Mouse (Mus musculus) limb, embryonic 10.5 days (tissue): ENCODE results near the gene Cpn2. TPM values are rescaled to one million over a fixed set of nuclear protein-coding genes. Genes with fewer than 3 reads are reported as not detected.

Experiments
- DNase-seq: peaks from one replicate; pipeline ENCODE4 v3.0.0-alpha.2; 2017; ENCODE audit warnings: low spot score
- H3K27ac ChIP-seq: fragments of 300-500 bp; sonication (generic); 2 replicates; pipeline ENCODE4 v1.5.1; 2016; ENCODE audit warnings: mild to moderate bottlenecking
- H3K27me3 ChIP-seq: fragments of 300-500 bp; sonication (generic); 2 replicates; pipeline ENCODE4 v1.6.1; 2016; ENCODE audit warnings: low read depth, mild to moderate bottlenecking; ENCODE audit not compliant: poor library complexity, severe bottlenecking
- H3K36me3 ChIP-seq: fragments of 300-500 bp; sonication (generic); 2 replicates; pipeline ENCODE4 v1.6.1; 2016; ENCODE audit warnings: mild to moderate bottlenecking, moderate library complexity
- H3K4me1 ChIP-seq: fragments of 300-500 bp; sonication (generic); 2 replicates; pipeline ENCODE4 v1.6.1; 2016
- H3K4me3 ChIP-seq: fragments of 300-500 bp; sonication (generic); 2 replicates; pipeline ENCODE4 v1.5.1; 2016; ENCODE audit warnings: mild to moderate bottlenecking, moderate library complexity
- H3K9me3 ChIP-seq: fragments of 300-500 bp; sonication (generic); replicated peaks from 2 replicates; pipeline ENCODE4 v1.6.1; 2016; ENCODE audit warnings: mild to moderate bottlenecking
- WGBS: fragments of 180-500 bp; shearing (Covaris S2); methylation state at CpG from one replicate; pipeline ENCODE4 v1.1.7; 2016; 5-methylcytosine and 5-hydroxymethylcytosine counted together
- polyA plus RNA-seq: library from polyadenylated mRNA; unstranded; fragments of >200 nt; fragmentation: Nextera tagmentation; extraction: Ambion mirVana; gene quantifications from 2 replicates; pipeline ENCODE4 v1.2.1, GENCODE M21; 2016

Cpn2 gene
- polyA plus RNA-seq, 1 experiment from 2014 or later = not detected

DNA sequence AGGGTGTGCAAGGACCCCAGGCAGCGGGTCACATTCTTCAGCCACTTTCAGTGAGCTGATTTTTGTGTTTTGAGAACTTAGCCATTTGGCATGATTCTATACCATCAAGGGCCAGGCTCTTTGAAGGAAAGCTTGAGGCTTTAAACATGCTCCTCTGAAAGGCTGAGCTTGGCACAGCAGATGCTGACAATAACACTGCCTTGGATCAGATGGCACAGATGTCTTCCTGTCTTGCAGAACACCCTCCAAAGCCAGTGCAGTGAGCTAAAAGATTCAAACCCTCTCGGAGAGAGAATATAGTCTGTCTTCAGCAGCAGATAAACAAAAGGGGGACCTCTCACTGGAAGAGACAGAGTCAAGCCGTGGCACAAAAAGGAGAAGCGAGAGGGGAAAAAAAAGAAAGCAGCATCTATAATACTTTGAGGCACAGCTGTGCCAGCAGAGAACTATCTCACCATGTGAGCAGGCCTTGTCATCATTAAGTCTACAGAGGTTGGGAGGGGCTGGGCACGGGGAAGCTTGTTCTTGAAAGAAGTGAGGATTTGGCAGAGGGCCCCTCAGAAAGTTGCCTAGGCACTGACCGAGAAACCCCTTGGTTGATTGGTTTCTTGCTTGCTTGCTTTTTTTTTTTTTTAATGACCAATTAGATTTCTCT is 4.8 kb upstream of the Cpn2 start:
- 76% methylated on average over 6 of the region's 6 CpGs for WGBS
- DNase-seq = no peak

DNA sequence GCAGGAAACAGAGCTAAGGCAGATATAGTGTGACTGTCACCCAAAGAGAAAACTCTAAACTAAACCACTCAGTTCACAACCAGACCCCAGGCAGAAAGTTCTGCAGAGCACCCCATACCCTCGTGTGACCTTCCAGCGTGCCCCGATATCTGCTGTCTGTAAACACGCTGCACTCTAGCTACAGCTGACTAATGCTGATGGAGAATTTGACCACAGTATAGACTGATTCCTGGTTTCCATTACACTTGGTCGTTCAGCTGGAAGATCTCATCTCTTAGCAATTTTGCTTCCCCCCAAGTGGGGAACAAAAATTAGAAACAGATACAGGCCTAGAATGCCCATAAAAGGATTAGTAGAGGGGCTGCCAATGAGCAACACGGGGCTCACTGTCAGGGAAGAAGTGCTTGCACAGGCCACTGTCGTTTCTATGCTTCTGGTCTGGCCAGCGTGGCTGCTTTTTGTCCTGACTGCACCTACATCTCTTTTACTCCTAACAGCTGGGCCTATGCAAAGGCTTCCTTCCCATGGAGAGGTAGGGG is 4.0 kb upstream of the Cpn2 start:
- WGBS = 53% methylated on average over 8 of the region's 8 CpGs
- Histone ChIP-seq H3K4me1 (peaks cover 26% of the 10 kb centered on the region), H3K4me3 (no peak overlapping the region), H3K9me3 (no peaks in the 10 kb centered on the region), H3K36me3 (no peaks in the 10 kb centered on the region), H3K27ac (peak overlapping the region; percentile 14; the same call in 1 of the 2 replicates), H3K27me3 (0 out of 2 replicates have a peak, but pooled peaks cover 5% of the 10 kb centered on the region)
- no peak for DNase-seq

More for the DNA sequence above, 4.8 kb upstream of the Cpn2 start:
- Histone ChIP-seq H3K9me3 (no peaks in the 10 kb centered on the region), H3K27me3 (no peaks in the 10 kb centered on the region), H3K36me3 (no peaks in the 10 kb centered on the region), H3K4me1 (peaks cover 23% of the 10 kb centered on the region), H3K4me3 (no peak overlapping the region), H3K27ac (peak overlapping the region; percentile 14; the same call in 1 of the 2 replicates)

DNA sequence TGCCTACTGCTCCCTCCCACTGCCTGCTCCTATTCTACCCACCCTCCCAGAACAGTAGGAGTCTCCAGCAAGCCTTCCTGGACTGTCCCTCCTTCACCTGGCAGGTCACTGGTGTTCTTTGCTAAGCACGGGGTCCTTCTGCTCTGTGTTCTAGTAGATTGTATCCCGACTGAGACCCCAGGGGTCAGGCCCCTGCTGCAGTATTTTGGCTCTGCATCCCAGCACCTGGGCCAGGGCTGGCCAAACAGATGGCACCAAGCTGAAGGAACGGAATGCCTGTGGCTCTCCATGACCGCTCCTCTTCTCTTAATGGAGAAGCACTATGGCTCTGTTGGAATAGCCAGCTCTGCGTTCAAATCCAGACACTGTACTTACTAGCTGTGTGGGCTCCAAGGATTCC is 738 bp downstream of the Cpn2 start:
- Histone ChIP-seq H3K27me3 (0 out of 2 replicates have a peak, but pooled peaks cover 5% of the 10 kb centered on the region), H3K36me3 (no peaks in the 10 kb centered on the region), H3K4me1 (peaks cover 20% of the 10 kb centered on the region), H3K27ac (no peak overlapping the region), H3K9me3 (no peaks in the 10 kb centered on the region), H3K4me3 (no peak overlapping the region)
- DNase-seq = no peak
- WGBS = 83% methylated on average over 5 of the region's 5 CpGs

DNA sequence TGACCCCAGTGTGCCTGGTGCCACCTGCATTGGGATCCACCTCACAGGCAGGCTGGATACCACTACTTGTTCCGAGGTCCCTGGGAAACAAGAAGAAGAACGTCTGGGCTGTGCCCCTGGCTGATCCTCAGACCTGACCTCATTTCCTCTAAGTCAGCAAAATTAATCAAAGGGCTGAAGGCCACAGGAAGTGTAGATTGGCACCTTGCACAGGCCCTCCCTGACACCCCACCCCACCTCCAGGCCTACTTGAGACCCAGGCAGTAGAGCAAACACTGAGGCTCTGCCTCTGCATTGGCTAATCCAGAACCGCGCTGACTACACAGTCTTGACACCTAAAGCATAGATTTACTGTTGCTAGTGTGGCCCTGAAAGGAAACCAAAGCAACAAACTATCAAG is 1.7 kb downstream of the Cpn2 start:
- 57% methylated on average over 4 of the region's 4 CpGs for WGBS

DNA sequence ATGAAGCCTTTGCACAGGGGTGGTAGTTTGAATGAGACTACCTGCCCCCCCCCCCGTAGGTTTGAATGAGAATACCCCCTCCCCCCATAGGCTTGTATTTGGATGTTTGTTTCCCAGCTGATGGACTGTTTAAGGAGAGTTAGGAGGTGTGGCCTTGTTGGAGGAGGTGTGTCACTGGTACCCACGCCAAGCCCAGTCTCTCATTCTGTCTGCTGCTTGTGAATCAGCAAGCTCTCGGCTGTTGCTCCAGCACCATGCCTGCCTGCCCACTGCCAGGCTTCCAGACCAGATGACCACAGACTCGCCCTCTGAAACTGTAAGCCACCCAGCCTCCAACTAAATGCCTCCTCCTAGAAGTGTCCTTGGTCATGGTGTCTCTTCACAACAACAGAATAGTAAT is 4.1 kb downstream of the Cpn2 start:
- no peaks in the 10 kb centered on the region for H3K36me3 ChIP-seq
- no peak overlapping the region for H3K4me3 ChIP-seq
- H3K4me1 ChIP-seq = peaks cover 12% of the 10 kb centered on the region
- H3K9me3 ChIP-seq = no peaks in the 10 kb centered on the region
- H3K27me3 ChIP-seq = 0 out of 2 replicates have a peak, but pooled peaks cover 12% of the 10 kb centered on the region
- H3K27ac ChIP-seq = no peak overlapping the region
- 54% methylated on average over 4 of the region's 4 CpGs for WGBS
- DNase-seq = no peak

More for the DNA sequence above, 1.7 kb downstream of the Cpn2 start:
- H3K27me3 ChIP-seq = 0 out of 2 replicates have a peak, but pooled peaks cover 5% of the 10 kb centered on the region
- H3K9me3 ChIP-seq = no peaks in the 10 kb centered on the region
- H3K36me3 ChIP-seq = no peaks in the 10 kb centered on the region
- H3K4me3 ChIP-seq = no peak overlapping the region
- no peak for DNase-seq
- H3K27ac ChIP-seq = no peak overlapping the region
- peaks cover 12% of the 10 kb centered on the region for H3K4me1 ChIP-seq

DNA sequence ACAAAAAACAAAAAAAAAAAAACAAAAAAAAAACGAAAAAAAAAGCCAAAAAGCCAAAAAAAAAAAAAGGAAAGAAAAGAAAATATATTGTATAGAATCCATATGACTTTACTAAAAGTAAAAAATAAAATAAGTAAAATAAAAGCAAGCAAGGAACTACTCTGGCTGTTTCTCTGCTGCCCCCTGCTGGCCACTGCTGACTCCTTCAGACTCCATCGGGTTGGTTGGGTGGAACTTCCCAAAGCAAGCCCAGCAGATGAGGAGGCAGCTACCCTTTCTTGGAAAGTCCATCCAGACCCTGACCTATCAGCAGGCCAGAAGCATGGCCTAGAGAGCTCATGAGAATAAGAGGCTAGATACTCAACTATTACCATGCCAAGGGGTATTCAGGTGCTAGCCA is 4.6 kb downstream of the Cpn2 start:
- DNase-seq = peak; percentile 91
- H3K36me3 ChIP-seq = no peaks in the 10 kb centered on the region
- WGBS = 0% methylated on average over 2 of the region's 2 CpGs

DNA sequence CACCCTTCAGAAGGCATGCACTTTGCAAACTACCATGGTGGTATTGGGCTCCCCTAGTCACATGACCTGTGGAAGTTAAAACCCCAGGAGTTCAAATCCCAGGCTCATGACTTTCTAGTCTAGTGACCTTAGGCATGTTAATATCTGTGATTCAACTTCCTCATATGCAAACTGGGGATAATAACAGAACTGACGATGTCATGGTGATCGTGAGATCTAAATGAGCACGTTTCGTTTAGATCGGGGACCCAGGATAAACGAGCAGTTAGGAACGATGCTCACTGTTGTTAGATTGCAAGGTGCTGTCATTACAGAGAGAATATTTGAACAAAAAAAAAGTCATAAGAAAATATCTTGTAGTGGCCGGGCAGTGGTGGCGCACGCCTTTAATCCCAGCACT is 5.1 kb downstream of the Cpn2 start:
- Histone ChIP-seq H3K9me3 (no peaks in the 10 kb centered on the region), H3K27ac (no peak overlapping the region), H3K36me3 (no peaks in the 10 kb centered on the region), H3K4me3 (no peak overlapping the region), H3K27me3 (0 out of 2 replicates have a peak, but pooled peaks cover 12% of the 10 kb centered on the region), H3K4me1 (peaks cover 17% of the 10 kb centered on the region)
- 90% methylated on average over 10 of the region's 10 CpGs for WGBS
- DNase-seq = no peak

More for the DNA sequence above, 4.6 kb downstream of the Cpn2 start:
- H3K9me3 ChIP-seq = no peaks in the 10 kb centered on the region
- H3K27me3 ChIP-seq = 0 out of 2 replicates have a peak, but pooled peaks cover 12% of the 10 kb centered on the region
- no peak overlapping the region for H3K4me3 ChIP-seq
- H3K4me1 ChIP-seq = peaks cover 15% of the 10 kb centered on the region
- H3K27ac ChIP-seq = no peak overlapping the region

DNA sequence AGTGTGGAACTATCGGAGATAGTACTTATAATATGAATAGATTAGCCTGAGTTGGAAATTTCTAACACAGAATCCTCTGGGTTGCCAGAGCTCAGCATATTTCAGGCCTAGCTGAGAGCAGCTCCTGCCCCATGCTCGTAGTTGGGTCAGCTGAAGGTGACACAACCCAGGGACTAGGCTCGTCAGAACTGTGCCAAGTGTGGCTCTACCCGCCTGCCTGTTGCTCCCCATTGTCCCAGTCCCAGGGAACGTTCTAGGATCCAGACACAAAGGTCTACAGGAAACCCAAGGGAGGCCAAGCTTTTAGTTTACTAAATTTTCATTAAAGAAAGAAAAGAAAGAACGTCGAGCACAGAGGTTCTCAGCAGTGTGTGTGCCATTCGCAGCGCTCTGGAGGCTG is 6.0 kb downstream of the Cpn2 start:
- Histone ChIP-seq H3K9me3 (no peaks in the 10 kb centered on the region), H3K4me1 (peaks cover 14% of the 10 kb centered on the region), H3K4me3 (no peak overlapping the region), H3K36me3 (no peaks in the 10 kb centered on the region), H3K27me3 (0 out of 2 replicates have a peak, but pooled peaks cover 6% of the 10 kb centered on the region), H3K27ac (no peak overlapping the region)
- DNase-seq = no peak
- WGBS = 91% methylated on average over 9 of the region's 9 CpGs

DNA sequence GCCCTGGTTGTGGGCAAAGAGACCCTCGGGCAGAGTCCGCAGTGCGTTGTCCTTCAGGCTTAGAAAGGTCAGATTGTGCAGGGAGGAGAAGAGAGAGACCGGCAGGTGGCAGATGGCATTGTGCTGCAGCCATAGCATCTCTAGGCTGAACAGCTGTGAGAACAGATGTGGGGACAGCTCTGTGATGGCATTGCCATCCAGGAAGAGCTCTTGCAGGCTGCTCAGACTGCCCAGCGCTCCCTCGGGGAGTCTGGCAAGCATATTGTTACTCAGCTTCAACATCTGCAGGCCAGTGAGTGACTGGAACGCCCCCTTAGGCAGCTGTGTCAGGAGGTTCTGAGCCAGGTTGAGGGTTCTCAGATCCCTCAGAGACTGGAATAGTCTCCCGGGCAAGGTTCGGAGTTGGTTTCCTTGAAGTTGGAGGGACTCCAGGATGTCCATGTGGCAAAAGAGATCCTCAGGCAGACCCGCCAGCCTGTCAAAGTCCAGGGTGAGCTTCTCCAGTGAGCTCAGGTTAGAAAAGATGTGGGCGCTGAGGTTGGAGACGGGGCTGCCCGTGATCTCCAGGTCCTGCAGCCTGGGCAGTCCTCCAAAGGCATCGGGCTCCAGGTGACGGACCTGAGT is 7.2 kb downstream of the Cpn2 start:
- Histone ChIP-seq H3K27me3 (0 out of 2 replicates have a peak, but pooled peaks cover 6% of the 10 kb centered on the region), H3K36me3 (no peaks in the 10 kb centered on the region), H3K27ac (peak overlapping the region; percentile 14; the same call in 1 of the 2 replicates), H3K4me3 (no peak overlapping the region), H3K9me3 (no peaks in the 10 kb centered on the region), H3K4me1 (peaks cover 10% of the 10 kb centered on the region)
- 91% methylated on average over 15 of the region's 15 CpGs for WGBS
- DNase-seq = no peak

DNA sequence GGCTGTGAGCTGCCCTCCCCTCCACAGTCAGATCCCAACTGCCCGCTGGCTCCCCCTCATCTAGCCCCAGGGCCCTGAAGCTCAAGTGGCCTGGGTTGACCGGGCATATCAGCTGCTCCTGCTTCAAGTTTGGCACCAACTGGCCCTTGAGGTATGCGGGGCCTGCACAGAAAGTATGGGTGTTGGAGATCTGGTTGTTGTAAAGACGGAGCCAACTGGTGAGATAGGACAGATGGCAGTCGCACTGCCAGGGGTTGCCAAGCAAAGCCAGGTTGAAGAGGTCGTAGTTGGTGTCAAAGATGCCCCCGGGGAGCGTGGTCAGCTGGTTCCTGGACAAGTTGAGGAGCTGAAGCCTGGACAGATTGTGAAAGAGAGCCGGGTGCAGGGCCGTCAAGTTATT is 7.9 kb downstream of the Cpn2 start:
- no peaks in the 10 kb centered on the region for H3K9me3 ChIP-seq
- DNase-seq = no peak
- 88% methylated on average over 10 of the region's 10 CpGs for WGBS
- 0 out of 2 replicates have a peak, but pooled peaks cover 6% of the 10 kb centered on the region for H3K27me3 ChIP-seq
- no peak overlapping the region for H3K27ac ChIP-seq
- H3K36me3 ChIP-seq = no peaks in the 10 kb centered on the region
- no peak overlapping the region for H3K4me3 ChIP-seq
- H3K4me1 ChIP-seq = peaks cover 11% of the 10 kb centered on the region

DNA sequence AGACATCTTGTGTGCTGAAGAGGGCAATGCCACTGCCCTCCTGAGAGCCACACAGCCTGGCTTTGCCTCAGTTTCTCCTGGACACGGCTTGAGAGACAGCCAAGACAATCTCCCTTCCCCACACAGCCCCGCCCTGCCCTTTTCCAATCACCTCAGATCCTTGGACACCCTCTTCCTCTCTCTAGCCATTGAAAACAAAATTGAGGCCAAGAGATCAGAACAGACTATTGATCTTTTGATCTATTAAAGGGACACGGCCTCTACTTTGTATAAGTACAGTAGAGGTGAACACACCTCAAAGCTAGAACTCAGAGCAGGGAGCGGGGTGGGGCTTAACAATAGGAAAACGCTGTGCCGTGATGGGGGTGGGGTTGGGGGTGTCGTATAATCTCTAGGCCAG is 8.9 kb downstream of the Cpn2 start:
- Histone ChIP-seq H3K27ac (no peak overlapping the region), H3K9me3 (no peaks in the 10 kb centered on the region), H3K27me3 (0 out of 2 replicates have a peak, but pooled peaks cover 6% of the 10 kb centered on the region), H3K4me1 (peaks cover 11% of the 10 kb centered on the region), H3K36me3 (no peaks in the 10 kb centered on the region), H3K4me3 (no peak overlapping the region)
- DNase-seq = no peak
- 87% methylated on average over 7 of the region's 7 CpGs for WGBS

DNA sequence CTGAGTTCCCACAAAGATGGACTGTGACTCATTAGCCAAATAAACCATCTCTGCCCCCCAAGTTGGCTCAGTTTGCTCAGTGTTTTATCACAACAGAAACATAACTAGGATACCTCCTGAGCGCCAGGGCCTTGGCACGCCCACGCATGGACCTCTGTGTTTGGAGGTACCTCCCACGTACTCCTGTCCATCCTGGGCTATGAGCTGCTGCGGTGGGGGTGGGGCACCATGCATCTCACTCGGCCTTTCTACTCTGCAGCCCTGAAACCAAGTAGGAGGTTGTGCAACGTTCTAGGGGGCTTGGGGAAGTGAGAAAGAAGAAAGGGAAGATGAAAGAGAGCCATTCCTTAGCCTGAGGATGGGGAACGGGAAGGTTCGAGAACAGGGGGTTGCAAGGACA is 9.6 kb downstream of the Cpn2 start:
- 0 out of 2 replicates have a peak, but pooled peaks cover 6% of the 10 kb centered on the region for H3K27me3 ChIP-seq
- 78% methylated on average over 9 of the region's 9 CpGs for WGBS
- no peaks in the 10 kb centered on the region for H3K9me3 ChIP-seq
- no peaks in the 10 kb centered on the region for H3K36me3 ChIP-seq
- H3K4me3 ChIP-seq = no peak overlapping the region
- no peak overlapping the region for H3K27ac ChIP-seq
- no peak for DNase-seq
- H3K4me1 ChIP-seq = peaks cover 11% of the 10 kb centered on the region

DNA sequence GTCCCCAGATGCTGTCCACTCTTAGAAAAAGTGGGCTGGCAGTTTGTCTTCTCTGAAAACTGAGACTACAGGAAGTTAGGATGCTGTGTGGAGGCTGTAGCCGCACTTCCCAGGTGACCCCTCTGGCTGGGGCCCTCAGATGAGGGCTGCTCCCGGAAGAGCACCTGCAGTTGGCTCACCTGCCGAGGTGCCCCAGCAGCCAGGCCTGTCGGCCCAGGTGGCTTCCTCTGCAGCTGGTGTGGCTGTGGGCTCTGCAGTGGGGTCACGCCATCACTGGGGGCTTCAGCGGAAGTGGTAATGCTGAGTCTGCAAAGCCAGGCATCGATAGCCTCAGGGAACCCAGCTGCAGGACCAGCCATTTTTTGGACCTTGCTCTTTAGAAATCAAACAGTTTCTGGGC is 12.2 kb downstream of the Cpn2 start:
- H3K36me3 ChIP-seq = no peaks in the 10 kb centered on the region
- WGBS = 70% methylated on average over 7 of the region's 7 CpGs
- H3K4me1 ChIP-seq = peaks cover 27% of the 10 kb centered on the region
- no peak for DNase-seq
- H3K4me3 ChIP-seq = no peak overlapping the region
- H3K27me3 ChIP-seq = peaks cover 21% of the 10 kb centered on the region
- no peak overlapping the region for H3K27ac ChIP-seq
- H3K9me3 ChIP-seq = no peaks in the 10 kb centered on the region
